Comparison of ENCODE assay signal across 9 mouse cellular contexts in the genomic region with DNA sequence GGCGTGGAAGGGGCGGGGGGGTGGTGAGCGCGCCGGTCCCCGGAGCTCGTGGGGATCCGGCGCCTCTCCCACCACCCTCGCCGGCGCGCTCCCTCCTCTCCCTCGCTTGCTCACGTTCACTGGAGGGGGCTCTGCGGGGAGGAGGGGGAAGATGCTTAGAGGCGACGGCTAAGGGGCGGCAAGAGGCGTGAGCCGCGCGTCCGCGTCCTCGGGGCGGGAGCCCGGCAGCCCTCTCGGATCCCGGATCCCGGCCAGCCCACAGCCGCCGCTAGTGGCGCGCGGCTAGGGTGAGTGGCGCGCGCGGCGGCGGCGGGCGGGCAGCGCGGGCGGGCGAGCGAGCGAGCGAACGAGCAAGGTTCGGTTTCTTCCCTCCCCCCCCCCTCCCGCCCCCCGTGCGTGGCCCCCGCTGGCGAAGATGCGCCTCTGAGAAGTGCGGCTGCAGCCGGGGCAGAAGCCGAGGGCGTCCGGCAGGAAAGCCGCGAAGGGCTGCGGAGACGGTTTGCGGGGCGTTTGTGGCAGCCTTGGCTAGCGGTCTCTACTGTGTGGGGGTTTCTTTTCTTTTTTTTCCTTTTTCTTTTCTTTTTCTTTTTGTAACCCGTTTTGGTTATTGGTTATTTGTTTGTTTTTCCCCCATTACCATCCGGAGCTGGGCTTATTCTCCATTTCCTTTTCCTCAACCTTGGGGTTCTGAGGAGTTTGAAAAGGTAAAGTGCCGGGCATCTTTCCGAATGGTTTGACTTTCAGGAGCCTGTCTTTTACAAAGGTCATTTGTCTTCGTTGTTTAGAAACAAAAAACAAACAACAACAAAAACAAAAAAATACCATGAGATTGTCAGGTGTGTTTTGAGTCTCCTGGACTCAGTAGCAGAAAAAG.
DNase-seq lines count a peak whose midpoint lies in the region; ATAC-seq and TF ChIP-seq lines count a peak whose summit lies in the region.
"Had no signal": no experiment of that assay in that cellular context is flagged by ENCODE, and none has a peak within 500 bp of the region (broad histone marks: within the 10 kb centered on the region; RNA-seq: fewer than 3 reads in every experiment).

No protein-coding gene starts in this region.

- H3K4me1 ChIP-seq in forebrain, embryonic 13.5 days, result peaks cover 15% of the 10 kb centered on the region
- H3K4me1 ChIP-seq in intestine, postnatal 0 days (replicated peaks; ENCODE audit: control insufficient read depth, insufficient read depth, low read length), result no peaks in the 10 kb centered on the region
- H3K4me1 ChIP-seq in midbrain, embryonic 10.5 days, result peaks cover 30% of the 10 kb centered on the region
- 0 out of 2 replicates have a peak, but pooled peaks cover 3% of the 10 kb centered on the region for H3K4me1 ChIP-seq in stomach, postnatal 0 days (replicated peaks; ENCODE audit: control insufficient read depth, insufficient read depth)

- peak overlapping the region; percentile 69 for H3K4me3 ChIP-seq in forebrain, embryonic 13.5 days
- H3K4me3 ChIP-seq in intestine, postnatal 0 days (ENCODE audit: low read depth, low read length), result peak overlapping the region; percentile 42
- peak overlapping the region; percentile 77 for H3K4me3 ChIP-seq in midbrain, embryonic 10.5 days
- H3K4me3 ChIP-seq in stomach, postnatal 0 days (ENCODE audit: low read depth, low read length), result peak overlapping the region; percentile 46

- peak; percentile 63 for ATAC-seq in cerebellum, adult (ENCODE audit: insufficient number of reproducible peaks, low FRiP score, low TSS enrichment)
- ATAC-seq in forebrain, embryonic 13.5 days, result peak; percentile 88
- ATAC-seq in intestine, postnatal 0 days, result no peak
- 0 out of 2 replicates have a peak, but pooled peaks have one; percentile 63 for ATAC-seq in stomach, postnatal 0 days (ENCODE audit: low FRiP score, low TSS enrichment)

- peak overlapping the region; percentile 85 for H3K4me2 ChIP-seq in forebrain, embryonic 13.5 days
- H3K4me2 ChIP-seq in intestine, postnatal 0 days (replicated peaks; ENCODE audit: low read depth), result peak overlapping the region; percentile 69
- H3K4me2 ChIP-seq in stomach, postnatal 0 days (replicated peaks; ENCODE audit: low read depth), result peak overlapping the region; percentile 83

- H3K27me3 ChIP-seq in forebrain, embryonic 13.5 days, result peaks cover 49% of the 10 kb centered on the region
- H3K27me3 ChIP-seq in intestine, postnatal 0 days (replicated peaks; ENCODE audit: control insufficient read depth, insufficient read depth, low read length), result peaks cover 58% of the 10 kb centered on the region
- peaks cover 82% of the 10 kb centered on the region for H3K27me3 ChIP-seq in midbrain, embryonic 10.5 days (ENCODE audit: low read depth, poor library complexity, severe bottlenecking)
- H3K27me3 ChIP-seq in stomach, postnatal 0 days (ENCODE audit: control insufficient read depth, insufficient read depth, low read length), result peaks cover 16% of the 10 kb centered on the region; the same call in 1 of the 2 replicates
- H3K27me3 ChIP-seq: CH12.LX had no signal

- H3K9me3 ChIP-seq in forebrain, embryonic 13.5 days (replicated peaks), result no peaks in the 10 kb centered on the region
- H3K9me3 ChIP-seq in intestine, postnatal 0 days (ENCODE audit: control insufficient read depth), result no peaks in the 10 kb centered on the region
- H3K9me3 ChIP-seq in midbrain, embryonic 10.5 days (replicated peaks), result no peaks in the 10 kb centered on the region
- no peaks in the 10 kb centered on the region for H3K9me3 ChIP-seq in stomach, postnatal 0 days (ENCODE audit: control insufficient read depth, low read length)

- peak; percentile 44 for DNase-seq in heart, adult 11 months
- DNase-seq in heart, postnatal 10 days, result no peak
- DNase-seq in midbrain, embryonic 10.5 days (ENCODE audit: low spot score), result peak; percentile 73
- peak; percentile 17 for DNase-seq in stomach, postnatal 0 days (ENCODE audit: low spot score)
- no peak for DNase-seq in spleen, postnatal 14 days (ENCODE audit: low spot score in 2 of 2)

- H3K36me3 ChIP-seq in forebrain, embryonic 13.5 days (ENCODE audit: poor library complexity, severe bottlenecking), result no peaks in the 10 kb centered on the region
- H3K36me3 ChIP-seq in intestine, postnatal 0 days (ENCODE audit: control insufficient read depth, insufficient read depth), result no peaks in the 10 kb centered on the region
- H3K36me3 ChIP-seq in midbrain, embryonic 10.5 days, result no peaks in the 10 kb centered on the region
- H3K36me3 ChIP-seq in stomach, postnatal 0 days (ENCODE audit: control insufficient read depth, insufficient read depth, low read length), result no peaks in the 10 kb centered on the region

- H3K27ac ChIP-seq in forebrain, embryonic 13.5 days, result peak overlapping the region; percentile 75; the same call in 1 of the 2 replicates
- no peak overlapping the region for H3K27ac ChIP-seq in intestine, postnatal 0 days (ENCODE audit: low read depth, low read length)
- peak overlapping the region; percentile 84 for H3K27ac ChIP-seq in midbrain, embryonic 10.5 days (replicated peaks)
- H3K27ac ChIP-seq in stomach, postnatal 0 days (replicated peaks), result no peak overlapping the region

- TF ChIP-seq CTCF in intestine, postnatal 0 days (IDR thresholded peaks at IDR 0.05; ENCODE audit: low read depth), result no peak
- TF ChIP-seq CTCF in stomach, postnatal 0 days (IDR thresholded peaks at IDR 0.05; ENCODE audit: low read depth), result no peak

- under 1% methylated on average over 54 of the region's 76 CpGs for WGBS in forebrain, embryonic 13.5 days
- under 1% methylated on average over 55 of the region's 76 CpGs for WGBS in intestine, postnatal 0 days
- under 1% methylated on average over 47 of the region's 76 CpGs for WGBS in midbrain, embryonic 10.5 days
- WGBS in stomach, postnatal 0 days, result 1% methylated on average over 43 of the region's 76 CpGs

- TF ChIP-seq EP300 in stomach, postnatal 0 days (optimal IDR thresholded peaks at IDR 0.05), result no peak

- peak overlapping the region; percentile 78 for H3K9ac ChIP-seq in forebrain, embryonic 13.5 days
- H3K9ac ChIP-seq in intestine, postnatal 0 days (ENCODE audit: low read depth, low read length), result no peak overlapping the region
- no peak overlapping the region for H3K9ac ChIP-seq in stomach, postnatal 0 days (ENCODE audit: low read length)

- intact Hi-C loops in heart, postnatal 10 days (cut with DNase I), result no loop called here

Comparison
In these comparisons a context has a peak if more than half of its experiments do, and no peak if none do; other contexts are left out.
1. DNase-seq: peak in heart, adult 11 months (single experiment), midbrain, embryonic 10.5 days (single experiment) and stomach, postnatal 0 days (single experiment); none in heart, postnatal 10 days (0 of 2) and spleen, postnatal 14 days (0 of 2).
2. H3K27ac ChIP-seq: peak in forebrain, embryonic 13.5 days (single experiment) and midbrain, embryonic 10.5 days (single experiment); none in intestine, postnatal 0 days (single experiment) and stomach, postnatal 0 days (single experiment).
3. Peak in every context shown above with its lines, with median percentiles within 50 percentile points of each other: H3K4me2 ChIP-seq and H3K4me3 ChIP-seq.